Mouse (Mus musculus): Measurements from ENCODE around the gene Prelp. TPM values are rescaled to one million over a fixed set of nuclear protein-coding genes. Genes with fewer than 3 reads are reported as not detected.
A peak's percentile ranks its signal among the peaks of the same experiment; 100 is the strongest.

Gene Prelp
- polyA plus RNA-seq, 1 experiment from 2014 or later, result 8.7 TPM

DNA sequence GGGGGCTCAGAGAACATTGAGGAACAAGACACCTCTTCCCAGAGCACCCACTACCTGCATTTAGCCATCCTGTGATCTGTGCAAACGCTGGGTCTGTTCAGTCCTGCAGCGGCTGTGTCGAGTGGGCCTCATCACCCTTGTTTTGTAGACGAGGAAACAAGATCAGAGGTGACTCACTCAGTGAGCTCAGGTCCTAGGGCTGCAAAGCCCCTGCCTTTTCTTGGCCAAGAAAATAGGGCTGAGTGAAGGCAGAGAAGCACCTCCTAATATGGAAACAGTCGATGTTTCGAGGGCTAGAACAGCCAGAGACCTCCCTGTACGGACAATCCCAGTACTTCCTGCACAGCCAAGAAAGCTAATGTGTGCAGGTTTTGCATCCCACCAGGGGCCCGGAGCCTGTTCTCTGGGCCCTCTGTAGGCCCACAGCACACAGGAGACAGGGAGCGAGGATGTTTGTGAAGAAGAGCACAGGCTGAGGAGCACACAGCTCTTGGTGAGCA, 22.1 kb downstream of the Prelp start:
- Histone ChIP-seq H3K27me3 (ENCODE audit: control insufficient read depth, insufficient read depth, low read length) (no peaks in the 10 kb centered on the region), H3K9ac (replicated peaks; ENCODE audit: low read length) (no peak overlapping the region), H3K27ac (replicated peaks; ENCODE audit: low read depth, low read length) (no peak overlapping the region), H3K4me2 (ENCODE audit: low read length) (no peak overlapping the region), H3K4me3 (replicated peaks; ENCODE audit: low read depth, low read length) (no peak overlapping the region), H3K36me3 (ENCODE audit: control insufficient read depth, insufficient read depth, low read length) (no peaks in the 10 kb centered on the region), H3K9me3 (ENCODE audit: control insufficient read depth, low read length) (no peaks in the 10 kb centered on the region), H3K4me1 (ENCODE audit: control insufficient read depth, insufficient read depth, low read length) (no peaks in the 10 kb centered on the region)
- no peak for ATAC-seq (ENCODE audit: low FRiP score, low TSS enrichment)
- DNase-seq, result no peak
- WGBS, result 80% methylated on average over 9 of the region's 9 CpGs

- ATAC-seq (ENCODE audit: low FRiP score, low TSS enrichment) (no peak), DNase-seq (no peak)
- H3K4me3 ChIP-seq (replicated peaks; ENCODE audit: low read depth, low read length), result no peak overlapping the region
- H3K4me1 ChIP-seq (ENCODE audit: control insufficient read depth, insufficient read depth, low read length), result 0 out of 2 replicates have a peak, but pooled peaks cover 4% of the 10 kb centered on the region
- H3K9me3 ChIP-seq (ENCODE audit: control insufficient read depth, low read length), result no peaks in the 10 kb centered on the region
- H3K36me3 ChIP-seq (ENCODE audit: control insufficient read depth, insufficient read depth, low read length), result no peaks in the 10 kb centered on the region
- H3K27me3 ChIP-seq (ENCODE audit: control insufficient read depth, insufficient read depth, low read length), result no peaks in the 10 kb centered on the region
- H3K4me2 ChIP-seq (ENCODE audit: low read length), result no peak overlapping the region
- WGBS, result 75% methylated on average over 6 of the region's 6 CpGs
- H3K9ac ChIP-seq (replicated peaks; ENCODE audit: low read length), result no peak overlapping the region
- no peak overlapping the region for H3K27ac ChIP-seq (replicated peaks; ENCODE audit: low read depth, low read length)
Measured at GRCm38 (mm10) chr1:133897293-133897692, 23.9 kb downstream of the Prelp start.

DNA sequence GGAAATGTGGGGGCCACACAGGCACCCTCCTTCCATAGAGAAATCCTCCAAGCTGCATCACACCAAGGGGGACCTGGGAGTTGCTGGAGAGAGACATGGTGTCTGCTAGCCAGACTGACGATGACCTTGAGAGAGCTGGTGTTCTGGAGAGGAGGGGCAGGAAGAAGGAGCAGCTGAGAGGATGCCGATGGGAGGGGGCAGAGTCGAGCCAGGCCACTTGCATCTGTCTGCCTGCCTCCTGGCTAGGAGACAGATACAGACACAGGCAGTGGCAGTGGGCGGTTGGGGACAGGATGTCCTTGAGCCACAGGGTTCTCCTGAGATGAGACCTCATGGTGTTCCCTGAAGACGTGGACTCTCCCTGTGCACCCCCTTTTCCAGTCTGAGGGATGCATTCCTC, 29.7 kb downstream of the Prelp start:
- no peak for DNase-seq
- WGBS, result 29% methylated on average over 5 of the region's 5 CpGs
- ATAC-seq (ENCODE audit: low FRiP score, low TSS enrichment), result no peak
- Histone ChIP-seq H3K4me3 (replicated peaks; ENCODE audit: low read depth, low read length) (no peak overlapping the region), H3K27me3 (ENCODE audit: control insufficient read depth, insufficient read depth, low read length) (no peaks in the 10 kb centered on the region), H3K9ac (replicated peaks; ENCODE audit: low read length) (no peak overlapping the region), H3K27ac (replicated peaks; ENCODE audit: low read depth, low read length) (no peak overlapping the region), H3K4me2 (ENCODE audit: low read length) (no peak overlapping the region), H3K9me3 (ENCODE audit: control insufficient read depth, low read length) (no peaks in the 10 kb centered on the region), H3K4me1 (ENCODE audit: control insufficient read depth, insufficient read depth, low read length) (peaks cover 43% of the 10 kb centered on the region), H3K36me3 (ENCODE audit: control insufficient read depth, insufficient read depth, low read length) (no peaks in the 10 kb centered on the region)

DNA sequence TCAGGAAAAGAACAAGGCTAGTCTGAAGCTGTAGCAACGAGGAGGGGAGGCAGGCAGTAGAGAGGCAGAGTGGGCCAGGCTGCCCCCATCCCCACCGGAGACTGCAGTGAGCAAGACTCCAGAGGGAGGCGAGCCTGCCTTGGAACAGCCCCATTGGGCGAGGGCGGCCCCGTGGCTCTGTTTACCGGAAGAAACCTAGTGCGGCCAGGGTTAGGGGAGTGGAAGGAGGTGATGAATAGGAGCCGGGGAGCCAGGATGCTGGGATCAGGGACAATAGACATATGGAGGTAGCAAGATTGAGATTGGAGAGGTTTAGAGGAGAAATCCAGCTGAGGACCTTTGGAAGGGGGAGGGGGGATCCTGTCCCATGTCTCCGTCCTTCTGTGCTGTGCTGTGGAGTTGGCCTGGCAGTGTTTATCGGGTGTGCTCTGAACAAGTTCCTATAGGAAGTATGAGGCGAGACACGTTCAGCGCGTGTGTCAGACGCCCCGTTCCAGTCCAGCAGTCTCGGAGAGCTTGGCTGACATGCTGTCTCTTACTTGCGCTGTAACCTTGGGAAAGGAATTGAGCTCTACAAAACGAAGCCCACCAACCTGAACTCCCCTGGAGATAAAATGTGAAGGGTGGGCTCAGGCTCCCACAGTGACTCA, 31.1 kb downstream of the Prelp start:
- Histone ChIP-seq H3K9ac (replicated peaks; ENCODE audit: low read length) (peak overlapping the region; percentile 29; the same call in 1 of the 2 replicates), H3K4me2 (ENCODE audit: low read length) (peak overlapping the region; percentile 43), H3K36me3 (ENCODE audit: control insufficient read depth, insufficient read depth, low read length) (no peaks in the 10 kb centered on the region), H3K4me1 (ENCODE audit: control insufficient read depth, insufficient read depth, low read length) (peaks cover 49% of the 10 kb centered on the region), H3K27ac (replicated peaks; ENCODE audit: low read depth, low read length) (no peak overlapping the region), H3K27me3 (ENCODE audit: control insufficient read depth, insufficient read depth, low read length) (no peaks in the 10 kb centered on the region), H3K9me3 (ENCODE audit: control insufficient read depth, low read length) (no peaks in the 10 kb centered on the region), H3K4me3 (replicated peaks; ENCODE audit: low read depth, low read length) (no peak overlapping the region)
- peak; percentile 50 for DNase-seq
- no peak; the same call in 1 of the 2 replicates for ATAC-seq (ENCODE audit: low FRiP score, low TSS enrichment)
- WGBS, result 15% methylated on average over 20 of the region's 20 CpGs

- Histone ChIP-seq H3K36me3 (ENCODE audit: control insufficient read depth, insufficient read depth, low read length) (no peaks in the 10 kb centered on the region), H3K9me3 (ENCODE audit: control insufficient read depth, low read length) (no peaks in the 10 kb centered on the region), H3K9ac (replicated peaks; ENCODE audit: low read length) (no peak overlapping the region; the same call in 1 of the 2 replicates), H3K27me3 (ENCODE audit: control insufficient read depth, insufficient read depth, low read length) (no peaks in the 10 kb centered on the region), H3K27ac (replicated peaks; ENCODE audit: low read depth, low read length) (peak overlapping the region; percentile 5; the same call in 1 of the 2 replicates), H3K4me2 (ENCODE audit: low read length) (no peak overlapping the region), H3K4me1 (ENCODE audit: control insufficient read depth, insufficient read depth, low read length) (peaks cover 44% of the 10 kb centered on the region), H3K4me3 (replicated peaks; ENCODE audit: low read depth, low read length) (no peak overlapping the region)
- no peak for ATAC-seq (ENCODE audit: low FRiP score, low TSS enrichment)
- no peak for DNase-seq
- 71% methylated on average over 5 of the region's 5 CpGs for WGBS
Measured at GRCm38 (mm10) chr1:133887538-133888250, 33.5 kb downstream of the Prelp start.

GRCm38 (mm10) chr1:133887044-133887443, 34.2 kb downstream of the Prelp start:
- ATAC-seq (ENCODE audit: low FRiP score, low TSS enrichment) (0 out of 2 replicates have a peak, but pooled peaks have one; percentile 38), DNase-seq (peak; percentile 82)
- Histone ChIP-seq H3K4me1 (ENCODE audit: control insufficient read depth, insufficient read depth, low read length) (peaks cover 48% of the 10 kb centered on the region), H3K27ac (replicated peaks; ENCODE audit: low read depth, low read length) (peak overlapping the region; percentile 39; the same call in 1 of the 2 replicates), H3K9ac (replicated peaks; ENCODE audit: low read length) (no peak overlapping the region; the same call in 1 of the 2 replicates), H3K4me2 (ENCODE audit: low read length) (peak overlapping the region; percentile 40), H3K36me3 (ENCODE audit: control insufficient read depth, insufficient read depth, low read length) (no peaks in the 10 kb centered on the region), H3K27me3 (ENCODE audit: control insufficient read depth, insufficient read depth, low read length) (no peaks in the 10 kb centered on the region), H3K9me3 (ENCODE audit: control insufficient read depth, low read length) (no peaks in the 10 kb centered on the region), H3K4me3 (replicated peaks; ENCODE audit: low read depth, low read length) (no peak overlapping the region)
- WGBS, result 2% methylated on average over 8 of the region's 8 CpGs

GRCm38 (mm10) chr1:133886431-133886830, 34.8 kb downstream of the Prelp start:
- H3K4me1 ChIP-seq (ENCODE audit: control insufficient read depth, insufficient read depth, low read length), result peaks cover 49% of the 10 kb centered on the region
- H3K4me2 ChIP-seq (ENCODE audit: low read length), result peak overlapping the region; percentile 40
- H3K27me3 ChIP-seq (ENCODE audit: control insufficient read depth, insufficient read depth, low read length), result no peaks in the 10 kb centered on the region
- WGBS, result 11% methylated on average over 6 of the region's 6 CpGs
- H3K4me3 ChIP-seq (replicated peaks; ENCODE audit: low read depth, low read length), result no peak overlapping the region
- no peak overlapping the region for H3K9ac ChIP-seq (replicated peaks; ENCODE audit: low read length)
- H3K27ac ChIP-seq (replicated peaks; ENCODE audit: low read depth, low read length), result 0 out of 2 replicates have a peak overlapping the region, but pooled peaks have one; percentile 39
- no peaks in the 10 kb centered on the region for H3K9me3 ChIP-seq (ENCODE audit: control insufficient read depth, low read length)
- peak; percentile 47 for DNase-seq
- no peaks in the 10 kb centered on the region for H3K36me3 ChIP-seq (ENCODE audit: control insufficient read depth, insufficient read depth, low read length)
- no peak for ATAC-seq (ENCODE audit: low FRiP score, low TSS enrichment)

- WGBS, result 92% methylated on average over 7 of the region's 7 CpGs
- H3K36me3 ChIP-seq (ENCODE audit: control insufficient read depth, insufficient read depth, low read length), result no peaks in the 10 kb centered on the region
- H3K4me2 ChIP-seq (ENCODE audit: low read length), result no peak overlapping the region
- H3K27ac ChIP-seq (replicated peaks; ENCODE audit: low read depth, low read length), result no peak overlapping the region
- H3K9me3 ChIP-seq (ENCODE audit: control insufficient read depth, low read length), result no peaks in the 10 kb centered on the region
- no peak overlapping the region for H3K9ac ChIP-seq (replicated peaks; ENCODE audit: low read length)
- ATAC-seq (ENCODE audit: low FRiP score, low TSS enrichment) (no peak; the same call in 1 of the 2 replicates), DNase-seq (no peak)
- H3K4me3 ChIP-seq (replicated peaks; ENCODE audit: low read depth, low read length), result no peak overlapping the region
- peaks cover 44% of the 10 kb centered on the region for H3K4me1 ChIP-seq (ENCODE audit: control insufficient read depth, insufficient read depth, low read length)
- H3K27me3 ChIP-seq (ENCODE audit: control insufficient read depth, insufficient read depth, low read length), result no peaks in the 10 kb centered on the region
Measured at GRCm38 (mm10) chr1:133885811-133886210, 35.4 kb downstream of the Prelp start.
